Mouse (Mus musculus) heart, postnatal 0 days (tissue): ENCODE data around the gene Selenon. TPM values are rescaled to one million over a fixed set of nuclear protein-coding genes. Genes with fewer than 3 reads are reported as not detected.

ENCODE experiments used
- ATAC-seq: fragments of 200-750 bp; cut with Nextera tagmentation; 2 replicates; pipeline ENCODE4 v1.8.0; 2017; ENCODE audit warnings: low read depth, moderate number of reproducible peaks, moderate library complexity; ENCODE audit not compliant: insufficient read depth
- DNase-seq: peaks from one replicate; pipeline ENCODE4 v3.0.0-alpha.2; 2016; ENCODE audit warnings: low spot score
- H3K27ac ChIP-seq: fragments of 300-500 bp; sonication (generic); 2 replicates; pipeline ENCODE4 v1.5.1; 2014; ENCODE audit warnings: low read depth, mild to moderate bottlenecking
- H3K27me3 ChIP-seq: fragments of 300-500 bp; sonication (generic); 2 replicates; pipeline ENCODE4 v1.6.1; 2014; ENCODE audit warnings: low read length, mixed read lengths; ENCODE audit not compliant: control insufficient read depth, insufficient read depth
- H3K36me3 ChIP-seq: fragments of 300-500 bp; sonication (generic); replicated peaks from 2 replicates; pipeline ENCODE4 v1.6.1; 2014; ENCODE audit warnings: low read length, mixed read lengths; ENCODE audit not compliant: control insufficient read depth, insufficient read depth
- H3K4me1 ChIP-seq: fragments of 300-500 bp; sonication (generic); 2 replicates; pipeline ENCODE4 v1.6.1; 2014; ENCODE audit warnings: antibody characterized with exemption; ENCODE audit not compliant: control insufficient read depth, insufficient read depth
- H3K4me2 ChIP-seq: fragments of 300-500 bp; sonication (generic); 2 replicates; pipeline ENCODE4 v1.6.1; 2014; ENCODE audit warnings: low read depth, mild to moderate bottlenecking, low read length, moderate library complexity
- H3K4me3 ChIP-seq: fragments of 300-500 bp; sonication (generic); 2 replicates; pipeline ENCODE4 v1.5.1; 2014; ENCODE audit warnings: low read depth, low read length
- H3K9ac ChIP-seq: fragments of 300-500 bp; sonication (generic); replicated peaks from 2 replicates; pipeline ENCODE4 v1.6.1; 2014; ENCODE audit warnings: low read depth, low read length, mixed read lengths
- H3K9me3 ChIP-seq: fragments of 300-500 bp; sonication (generic); replicated peaks from 2 replicates; pipeline ENCODE4 v1.6.1; 2016; ENCODE audit warnings: low read length; ENCODE audit not compliant: control insufficient read depth
- CTCF ChIP-seq: IDR thresholded peaks from 2 replicates; pipeline ENCODE4 v1.5.1; 2016; ENCODE audit warnings: antibody characterized with exemption, control low read depth, low read depth
- EP300 ChIP-seq: IDR thresholded peaks from 2 replicates; pipeline ENCODE4 v1.6.1; 2016; ENCODE audit warnings: antibody characterized with exemption, low read depth
- WGBS: fragments of 180-500 bp; shearing (Covaris S2); extraction: QIAGEN DNeasy Blood & Tissue Kit; methylation state at CpG from one replicate; pipeline ENCODE4 v1.1.7; 2014; 5-methylcytosine and 5-hydroxymethylcytosine counted together
- polyA plus RNA-seq: library from polyadenylated mRNA; unstranded; fragments of >200 nt; fragmentation: Nextera tagmentation; extraction: Ambion mirVana; gene quantifications from 2 replicates; pipeline ENCODE4 v1.2.1, GENCODE M21; 2015
- total RNA-seq: library from RNA; depleted of rRNA; stranded (reverse); fragments of >200 nt; gene quantifications from 2 replicates; pipeline ENCODE4 v1.2.3, GENCODE M21; 2014; ENCODE audit warnings: low replicate concordance

Gene Selenon
- total and polyA plus RNA-seq, 2 experiments from 2014 or later, result 6.8 to 18.2 TPM

DNA sequence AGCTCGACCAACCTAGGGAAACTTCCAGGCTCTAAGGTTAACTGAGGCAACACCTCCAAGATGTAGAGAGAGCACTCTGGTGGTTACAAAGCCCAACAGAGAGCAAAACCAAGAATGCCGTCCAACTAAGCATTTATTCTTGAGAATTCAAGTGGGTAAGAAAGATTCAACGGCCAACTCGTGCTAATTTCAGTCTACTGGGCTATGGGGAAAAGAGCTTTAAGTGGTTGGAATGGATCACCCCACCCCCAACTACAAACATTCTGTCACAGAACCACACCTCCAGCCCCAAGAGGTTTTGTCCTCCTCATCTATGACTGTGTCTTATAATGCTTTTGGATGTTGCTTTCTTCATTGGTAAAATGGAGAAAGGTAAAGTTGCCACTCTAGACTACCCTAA, 19.0 kb downstream of the Selenon start:
- no peaks in the 10 kb centered on the region for H3K27me3 ChIP-seq
- WGBS, result 49% methylated on average over 4 of the region's 4 CpGs
- ATAC-seq (no peak), DNase-seq (no peak)
- peaks cover 32% of the 10 kb centered on the region for H3K36me3 ChIP-seq
- H3K9ac ChIP-seq, result no peak overlapping the region
- H3K4me1 ChIP-seq, result peaks cover 25% of the 10 kb centered on the region
- no peak overlapping the region for H3K27ac ChIP-seq
- no peaks in the 10 kb centered on the region for H3K9me3 ChIP-seq
- no peak overlapping the region for H3K4me2 ChIP-seq
- TF ChIP-seq CTCF, result no peak
- TF ChIP-seq EP300, result no peak
- no peak overlapping the region for H3K4me3 ChIP-seq

DNA sequence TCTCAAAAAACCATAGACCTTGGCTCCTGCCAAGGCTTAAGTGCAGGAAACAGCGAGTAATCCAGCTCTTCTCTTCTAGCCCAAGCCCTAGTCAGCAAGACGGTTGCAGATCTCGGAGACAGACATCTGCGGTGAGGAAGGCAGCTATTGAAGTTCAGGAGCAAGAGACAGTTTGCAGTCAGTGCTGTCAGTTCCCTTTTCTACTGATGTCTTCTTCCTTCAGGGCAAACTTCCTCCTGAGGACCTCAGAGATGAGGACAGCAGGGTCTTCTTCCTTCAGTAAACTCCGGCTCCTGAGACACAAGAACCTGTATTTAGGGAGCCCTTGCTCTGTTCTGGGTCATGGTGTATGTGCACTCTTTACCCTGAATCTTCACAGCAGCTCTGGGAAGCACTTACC, 25.7 kb downstream of the Selenon start:
- H3K36me3 ChIP-seq, result peaks cover 77% of the 10 kb centered on the region
- WGBS, result 78% methylated on average over 5 of the region's 5 CpGs
- ATAC-seq, result no peak

DNA sequence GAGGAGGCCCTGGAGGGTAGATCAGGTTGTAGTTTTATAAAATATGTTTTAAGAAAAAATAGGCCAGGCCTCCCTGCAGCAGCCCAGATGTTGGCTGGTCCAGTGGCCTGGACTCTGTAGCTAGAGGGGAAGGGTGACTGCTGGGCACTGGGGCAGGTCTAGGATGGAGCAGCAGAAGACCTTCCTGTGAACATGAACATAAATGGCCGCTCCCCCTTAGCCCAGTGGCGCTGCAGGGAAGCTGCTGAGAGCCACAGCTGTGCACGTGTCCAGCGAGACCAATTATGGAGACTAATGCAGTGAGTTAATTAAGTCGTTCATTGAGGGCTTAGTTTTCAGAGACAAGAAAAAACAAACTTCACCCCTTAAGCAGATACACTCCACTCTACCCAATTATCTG, 26.2 kb downstream of the Selenon start:
- H3K9ac ChIP-seq, result no peak overlapping the region
- TF ChIP-seq EP300 (no peak), CTCF (no peak)
- ATAC-seq (no peak), DNase-seq (no peak)
- no peak overlapping the region for H3K4me2 ChIP-seq
- no peak overlapping the region for H3K4me3 ChIP-seq
- no peak overlapping the region for H3K27ac ChIP-seq
- H3K27me3 ChIP-seq, result no peaks in the 10 kb centered on the region
- WGBS, result 75% methylated on average over 5 of the region's 5 CpGs
- no peaks in the 10 kb centered on the region for H3K9me3 ChIP-seq
- H3K4me1 ChIP-seq, result no peaks in the 10 kb centered on the region
- peaks cover 76% of the 10 kb centered on the region for H3K36me3 ChIP-seq

More for the DNA sequence above, 25.7 kb downstream of the Selenon start:
- TF ChIP-seq CTCF (no peak), EP300 (no peak)
- no peak for DNase-seq
- Histone ChIP-seq H3K9ac (no peak overlapping the region), H3K9me3 (no peaks in the 10 kb centered on the region), H3K4me2 (no peak overlapping the region), H3K27ac (no peak overlapping the region), H3K27me3 (no peaks in the 10 kb centered on the region), H3K4me3 (no peak overlapping the region), H3K4me1 (no peaks in the 10 kb centered on the region)

DNA sequence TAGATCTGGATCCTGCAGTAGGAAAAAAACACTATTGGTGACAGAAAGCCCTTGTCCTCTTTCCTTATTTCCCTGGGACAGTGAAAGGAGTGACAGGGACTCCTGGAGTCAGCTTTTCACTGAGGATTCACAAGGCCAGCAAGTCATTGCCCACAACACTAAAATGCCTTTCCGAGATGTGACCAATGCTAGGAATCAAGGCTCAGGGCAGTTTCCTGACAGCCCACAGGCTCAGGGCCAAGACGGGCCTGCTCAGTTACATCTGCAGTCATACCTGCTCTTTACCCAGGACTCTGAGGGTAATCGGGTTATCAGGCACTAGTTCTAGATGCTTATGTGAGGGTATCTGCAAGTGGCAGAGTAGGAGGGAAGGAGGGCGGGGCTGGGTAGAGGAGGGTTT, 28.5 kb downstream of the Selenon start:
- Histone ChIP-seq H3K9ac (no peak overlapping the region), H3K36me3 (peaks cover 58% of the 10 kb centered on the region), H3K27ac (no peak overlapping the region), H3K4me1 (no peaks in the 10 kb centered on the region; the same call in 1 of the 2 replicates), H3K4me2 (no peak overlapping the region), H3K9me3 (no peaks in the 10 kb centered on the region), H3K27me3 (no peaks in the 10 kb centered on the region), H3K4me3 (no peak overlapping the region)
- 76% methylated on average over 4 of the region's 4 CpGs for WGBS
- ATAC-seq (no peak), DNase-seq (no peak)
- no peak for TF ChIP-seq CTCF
- no peak for TF ChIP-seq EP300

DNA sequence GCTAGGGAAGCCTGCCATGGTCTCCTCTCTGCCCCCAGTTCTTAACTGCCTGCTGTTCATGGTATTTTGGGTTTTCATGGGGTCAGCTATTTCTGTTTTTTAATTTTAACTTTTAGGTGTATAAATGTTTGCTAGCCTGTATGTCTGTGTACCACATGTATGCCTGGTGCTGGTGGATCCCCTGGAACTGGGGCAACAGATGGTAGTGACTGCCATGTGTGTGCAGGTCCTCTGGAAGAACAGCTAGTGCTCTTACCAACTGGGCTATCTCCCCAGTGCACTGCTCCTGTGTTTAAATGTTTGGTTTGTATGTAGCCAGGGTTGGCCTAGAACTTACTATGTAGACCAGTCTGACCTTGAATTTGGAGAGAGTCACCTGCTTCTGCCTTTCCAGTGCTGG, 32.7 kb downstream of the Selenon start:
- no peaks in the 10 kb centered on the region for H3K27me3 ChIP-seq
- TF ChIP-seq CTCF, result no peak
- no peak for TF ChIP-seq EP300
- ATAC-seq (no peak), DNase-seq (no peak)
- H3K9me3 ChIP-seq, result no peaks in the 10 kb centered on the region
- no peak overlapping the region for H3K4me2 ChIP-seq
- H3K4me3 ChIP-seq, result no peak overlapping the region
- H3K27ac ChIP-seq, result no peak overlapping the region
- H3K4me1 ChIP-seq, result peaks cover 11% of the 10 kb centered on the region
- H3K36me3 ChIP-seq, result peaks cover 18% of the 10 kb centered on the region
- H3K9ac ChIP-seq, result no peak overlapping the region

DNA sequence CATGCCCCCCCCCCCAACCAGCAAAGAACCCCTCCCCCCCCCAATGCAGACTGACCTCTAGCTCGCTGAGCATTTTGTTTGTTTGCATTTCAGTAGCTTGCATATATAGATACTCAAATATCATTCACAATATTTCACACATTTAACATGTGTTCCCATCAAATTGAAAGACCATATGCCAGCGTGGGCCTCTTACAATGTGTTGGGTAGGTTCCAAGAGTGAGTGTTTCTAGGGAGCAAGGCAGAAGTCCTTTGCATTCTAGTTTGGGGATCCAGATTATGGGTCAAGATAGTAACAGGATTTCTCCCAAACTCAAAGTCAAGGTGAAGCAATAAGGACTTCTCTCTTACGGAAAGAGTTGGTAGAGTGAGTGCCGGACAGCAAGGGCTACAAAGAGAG, 33.4 kb downstream of the Selenon start:
- Histone ChIP-seq H3K4me1 (peaks cover 11% of the 10 kb centered on the region), H3K9me3 (no peaks in the 10 kb centered on the region), H3K27ac (no peak overlapping the region), H3K36me3 (peaks cover 14% of the 10 kb centered on the region; the same call in 1 of the 2 replicates), H3K27me3 (no peaks in the 10 kb centered on the region), H3K4me3 (no peak overlapping the region), H3K4me2 (no peak overlapping the region), H3K9ac (no peak overlapping the region)
- WGBS, result 90% methylated on average over 4 of the region's 4 CpGs
- TF ChIP-seq EP300, result no peak
- TF ChIP-seq CTCF, result no peak
- DNase-seq (no peak), ATAC-seq (no peak)
